Mouse (Mus musculus) thymus, adult 2 months (tissue): ENCODE data around the gene Nhlrc4. TPM values are rescaled to one million over a fixed set of nuclear protein-coding genes. Genes with fewer than 3 reads are reported as not detected.
A peak's percentile ranks its signal among the peaks of the same experiment; 100 is the strongest.

ENCODE experiments used
- DNase-seq: peaks from one replicate; pipeline ENCODE4 v3.0.0; 2021
- H3K27ac ChIP-seq: fragments of 200-500 bp; 2 replicates; pipeline ENCODE4 v1.5.1; 2012; ENCODE audit warnings: low read length, control low read depth; ENCODE audit not compliant: control insufficient read depth, insufficient read depth
- H3K27me3 ChIP-seq: fragments of 200-500 bp; 2 replicates; pipeline ENCODE4 v1.6.1; 2012; ENCODE audit warnings: mild to moderate bottlenecking, low read length, moderate library complexity, mixed read lengths; ENCODE audit not compliant: control insufficient read depth, insufficient read depth
- H3K36me3 ChIP-seq: fragments of 200-500 bp; 2 replicates; pipeline ENCODE4 v1.6.1; 2012; ENCODE audit warnings: mild to moderate bottlenecking, low read length, moderate library complexity; ENCODE audit not compliant: control insufficient read depth, insufficient read depth
- H3K4me1 ChIP-seq: fragments of 200-500 bp; replicated peaks from 2 replicates; pipeline ENCODE4 v1.6.1; 2012; ENCODE audit warnings: low read length; ENCODE audit not compliant: control insufficient read depth, insufficient read depth
- H3K4me3 ChIP-seq: fragments of 200-500 bp; 2 replicates; pipeline ENCODE4 v1.5.1; 2012; ENCODE audit warnings: mild to moderate bottlenecking, low read length, control low read depth, moderate library complexity; ENCODE audit not compliant: control insufficient read depth, insufficient read depth
- CTCF ChIP-seq: fragments of 200-500 bp; IDR thresholded peaks from 2 replicates; pipeline ENCODE4 v1.5.1; 2012; ENCODE audit warnings: mild to moderate bottlenecking, control low read depth, low read length, moderate library complexity, borderline replicate concordance; ENCODE audit not compliant: control insufficient read depth, poor library complexity, insufficient read depth; ENCODE audit errors: extremely low read depth
- POLR2A ChIP-seq: fragments of 200-500 bp; IDR thresholded peaks from 2 replicates; pipeline ENCODE4 v1.6.1; 2012; ENCODE audit warnings: mild to moderate bottlenecking, low read length, control low read depth, moderate library complexity; ENCODE audit not compliant: control insufficient read depth, poor library complexity, insufficient read depth; ENCODE audit errors: extremely low read depth
- WGBS: fragments of 180-500 bp; shearing (Covaris S2); methylation state at CpG from one replicate; pipeline ENCODE4 v1.1.7; 2018; 5-methylcytosine and 5-hydroxymethylcytosine counted together
- polyA plus RNA-seq: library from polyadenylated mRNA; depleted of rRNA; stranded (reverse); fragments of >200 nt; gene quantifications from 2 replicates; pipeline ENCODE4 v1.2.3, GENCODE M21; 2012

Gene Nhlrc4
- polyA plus RNA-seq, 1 experiment = 0.62 TPM

DNA sequence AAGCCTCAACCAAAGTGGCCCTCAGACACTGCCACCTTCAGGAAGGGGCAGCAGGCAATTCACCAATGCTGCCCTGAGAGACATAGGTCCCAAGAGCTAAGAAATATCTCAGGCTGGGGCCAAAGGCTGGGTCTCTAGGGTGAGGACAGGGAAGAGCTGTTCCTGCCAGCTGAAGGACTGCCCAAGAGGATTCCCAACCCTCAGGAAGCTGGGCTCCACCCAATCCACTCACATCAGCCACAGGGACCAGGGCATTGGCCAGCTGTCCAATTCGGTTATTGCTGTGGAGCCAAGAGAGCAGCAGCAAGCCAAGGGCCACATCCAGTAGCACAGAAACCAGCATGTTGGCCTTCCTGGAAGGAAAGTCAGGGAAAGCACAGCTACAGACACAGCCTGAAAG, 10.2 kb downstream of the Nhlrc4 start:
- TF ChIP-seq POLR2A (no peak), CTCF (no peak)
- no peaks in the 10 kb centered on the region for H3K27me3 ChIP-seq
- H3K36me3 ChIP-seq = peaks cover 24% of the 10 kb centered on the region
- H3K27ac ChIP-seq = no peak overlapping the region
- no peaks in the 10 kb centered on the region for H3K4me1 ChIP-seq
- 93% methylated on average over 1 of the region's 1 CpGs for WGBS
- H3K4me3 ChIP-seq = no peak overlapping the region
- no peak for DNase-seq

DNA sequence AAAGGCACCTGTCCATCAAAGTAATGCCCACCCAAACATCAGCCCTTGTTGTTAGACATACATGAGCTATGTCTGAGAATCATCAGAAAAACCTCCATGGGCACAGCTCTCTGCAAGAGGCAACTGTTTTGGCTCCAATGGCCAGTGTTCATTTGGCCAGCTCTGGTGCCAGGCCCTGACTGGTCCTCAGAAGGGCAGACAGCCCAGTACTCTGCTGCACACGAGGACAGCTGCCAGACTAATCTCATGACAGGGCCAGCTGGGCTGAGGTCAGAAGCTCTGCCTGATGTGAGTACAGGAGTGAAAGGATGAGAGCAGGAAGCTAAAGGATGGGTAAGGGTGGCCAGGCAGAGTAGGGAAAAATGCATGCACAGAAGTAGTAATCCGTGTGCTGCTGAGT, 19.4 kb downstream of the Nhlrc4 start:
- Histone ChIP-seq H3K36me3 (peaks cover 8% of the 10 kb centered on the region), H3K4me3 (no peak overlapping the region), H3K4me1 (no peaks in the 10 kb centered on the region), H3K27ac (no peak overlapping the region), H3K27me3 (no peaks in the 10 kb centered on the region)
- WGBS = 91% methylated on average over 2 of the region's 2 CpGs
- no peak for TF ChIP-seq CTCF
- no peak for TF ChIP-seq POLR2A
- no peak for DNase-seq

DNA sequence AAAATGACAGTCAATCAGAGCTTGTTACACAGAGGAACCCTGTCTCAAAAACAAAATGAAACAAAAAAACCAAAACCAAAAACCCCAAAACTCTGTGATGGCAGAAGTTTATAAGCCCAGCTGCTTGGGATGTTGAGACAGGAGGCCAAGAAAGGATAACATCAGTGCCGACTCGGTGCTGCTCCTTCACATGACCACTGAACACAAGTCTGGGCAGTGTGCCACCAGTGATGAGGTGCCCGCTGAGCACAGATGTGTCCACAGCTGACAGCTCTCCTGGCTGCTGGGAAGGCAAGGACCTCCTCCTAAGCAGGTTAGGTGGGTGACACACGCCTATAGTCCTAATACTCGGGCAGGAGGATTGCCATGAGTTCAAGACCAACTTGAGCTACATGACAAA, 22.6 kb downstream of the Nhlrc4 start:
- TF ChIP-seq POLR2A (no peak), CTCF (no peak)
- H3K4me3 ChIP-seq = no peak overlapping the region
- H3K27me3 ChIP-seq = no peaks in the 10 kb centered on the region
- H3K36me3 ChIP-seq = no peaks in the 10 kb centered on the region
- no peak for DNase-seq
- peaks cover 12% of the 10 kb centered on the region for H3K4me1 ChIP-seq
- 70% methylated on average over 5 of the region's 5 CpGs for WGBS
- H3K27ac ChIP-seq = no peak overlapping the region

DNA sequence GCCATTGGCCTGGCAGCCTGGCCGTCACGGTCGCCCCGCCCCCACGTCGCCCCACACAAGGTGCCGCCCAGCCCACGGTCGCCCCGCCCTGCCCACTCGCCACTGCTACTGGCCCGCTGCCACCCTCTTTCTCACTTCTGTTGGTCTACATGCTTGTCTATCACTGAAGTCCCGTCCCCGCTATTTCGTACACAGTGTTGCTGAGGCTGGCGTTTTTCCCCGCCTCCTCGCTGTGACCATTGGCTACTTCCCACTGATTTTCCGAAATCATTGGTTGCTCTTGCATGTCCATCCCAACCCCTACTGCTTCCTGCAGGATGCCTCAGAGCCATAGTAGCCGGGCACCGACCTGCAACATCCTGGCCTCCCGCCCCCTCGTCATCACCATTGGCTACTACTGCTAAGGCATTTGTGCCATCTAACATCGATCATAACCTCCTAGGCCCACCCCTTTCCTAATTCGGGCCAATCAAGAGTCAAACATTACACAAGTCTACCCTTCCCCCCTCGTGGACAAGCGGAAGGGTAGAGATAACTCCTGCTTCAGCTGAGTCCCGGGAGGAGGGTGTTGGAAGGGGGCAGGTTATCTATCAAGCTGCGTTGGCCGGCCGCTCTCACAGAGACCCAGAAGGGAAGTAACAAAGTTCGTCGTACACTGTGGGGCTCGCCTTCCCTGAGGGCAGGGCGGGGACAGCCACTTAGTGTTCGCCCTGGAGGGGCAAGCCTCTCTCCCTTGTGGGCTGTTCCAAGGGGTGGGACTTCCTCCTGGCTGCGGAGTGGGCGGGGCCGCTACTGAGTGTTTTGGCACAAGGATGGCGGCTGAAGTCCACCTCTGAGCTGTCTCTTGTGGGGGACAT, 24.7 kb downstream of the Nhlrc4 start:
- DNase-seq = peak; percentile 99
- WGBS = under 1% methylated on average over 37 of the region's 40 CpGs
- H3K4me1 ChIP-seq = peaks cover 12% of the 10 kb centered on the region
- peak; percentile 58 for TF ChIP-seq POLR2A
- TF ChIP-seq CTCF = 0 out of 2 replicates have a peak, but pooled peaks have one; percentile 40
- no peaks in the 10 kb centered on the region for H3K36me3 ChIP-seq
- H3K4me3 ChIP-seq = peak overlapping the region; percentile 82
- no peaks in the 10 kb centered on the region for H3K27me3 ChIP-seq
- H3K27ac ChIP-seq = peak overlapping the region; percentile 83

DNA sequence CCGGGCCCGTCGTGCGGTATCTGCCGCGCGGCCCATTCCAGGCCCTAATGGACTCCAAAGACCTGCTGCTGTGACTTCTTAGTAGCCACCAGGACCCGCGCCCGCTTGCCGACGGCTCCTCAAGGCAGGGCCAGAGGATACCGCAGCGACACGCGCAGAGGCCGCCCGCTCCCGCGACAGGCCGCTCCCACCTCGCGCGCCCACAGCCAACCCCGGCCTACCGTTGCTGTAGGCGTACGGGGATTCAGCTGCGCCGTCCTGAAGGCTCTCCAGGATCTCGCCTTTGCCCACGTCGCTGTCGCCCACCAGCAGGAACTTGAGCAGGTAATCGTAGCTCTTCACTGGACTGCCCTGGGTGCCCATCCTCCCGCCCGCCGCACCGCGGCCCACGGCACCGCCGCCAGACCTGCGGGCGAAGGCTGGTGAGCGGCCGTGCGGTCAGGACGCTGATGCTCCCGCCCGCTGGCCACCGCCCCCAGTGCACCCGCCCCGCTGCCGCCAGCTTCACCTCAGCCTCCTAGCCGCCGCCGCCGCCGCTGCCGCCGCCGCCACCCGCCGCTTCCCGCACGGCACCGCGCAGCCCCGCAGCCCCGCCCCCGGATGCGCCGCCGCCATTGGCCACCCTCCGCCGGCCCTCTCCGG, 25.5 kb downstream of the Nhlrc4 start, which contains the start of gene Rab40c:
Rab40c (minus strand) TSS at position 584 of the 642 bp plus-strand sequence.
- Histone ChIP-seq H3K27ac (peak within 1 kb of the TSS; percentile 83), H3K4me3 (peak within 1 kb of the TSS; percentile 95), H3K27me3 (no peaks in the 10 kb centered on the region), H3K4me1 (peaks cover 12% of the 10 kb centered on the region), H3K36me3 (no peaks in the 10 kb centered on the region)
- TF ChIP-seq CTCF = no peak
- TF ChIP-seq POLR2A = no peak
- DNase-seq = no peak
- under 1% methylated on average over 74 of the region's 78 CpGs for WGBS

DNA sequence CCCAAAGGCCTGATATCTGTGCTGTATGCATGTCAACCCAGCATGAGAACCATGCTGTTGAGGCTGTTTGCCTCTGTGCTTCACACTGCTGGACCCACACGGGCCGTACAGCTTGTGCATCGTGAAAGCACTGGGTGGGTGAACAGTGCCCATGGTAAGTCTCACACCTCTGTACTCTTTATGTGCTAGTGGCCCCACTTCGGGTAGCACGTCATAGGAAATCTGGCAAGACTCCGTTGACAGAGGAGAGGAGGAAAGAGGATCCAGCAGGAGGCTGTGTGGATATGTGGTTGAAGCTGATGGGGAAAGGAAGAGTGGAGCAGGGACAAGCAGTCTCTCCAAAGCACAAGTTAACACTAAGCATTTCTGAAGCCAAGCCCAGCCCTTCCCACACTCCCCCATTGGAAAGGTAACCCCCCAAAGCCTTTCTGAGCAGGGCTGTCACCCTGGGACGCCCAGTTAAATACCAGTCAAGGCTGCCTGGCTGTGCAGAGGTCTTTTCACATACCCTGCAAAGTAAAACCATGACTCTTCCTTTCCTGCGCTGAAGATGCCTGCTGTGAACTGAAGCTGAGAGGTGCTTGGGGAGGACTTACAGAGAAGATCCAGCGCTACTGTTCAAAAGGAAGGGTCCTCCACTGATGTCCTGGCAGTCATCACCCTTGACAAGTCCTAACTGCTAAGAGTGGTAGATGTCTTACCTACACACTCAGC, 26.6 kb downstream of the Nhlrc4 start:
- TF ChIP-seq CTCF = no peak
- no peak for TF ChIP-seq POLR2A
- 92% methylated on average over 9 of the region's 9 CpGs for WGBS
- DNase-seq = no peak
- Histone ChIP-seq H3K36me3 (no peaks in the 10 kb centered on the region), H3K27ac (no peak overlapping the region), H3K4me3 (no peak overlapping the region), H3K4me1 (peaks cover 12% of the 10 kb centered on the region), H3K27me3 (no peaks in the 10 kb centered on the region)
